Mouse (Mus musculus) midbrain, embryonic 15.5 days (tissue): ENCODE data around the gene Jtb. TPM values are rescaled to one million over a fixed set of nuclear protein-coding genes. Genes with fewer than 3 reads are reported as not detected.

Source experiments
- ATAC-seq: fragments of 200-750 bp; cut with Nextera tagmentation; replicated peaks from 2 replicates; pipeline ENCODE4 v1.8.0; 2017; ENCODE audit warnings: moderate TSS enrichment
- H3K27ac ChIP-seq: fragments of 300-500 bp; sonication (generic); 2 replicates; pipeline ENCODE4 v1.5.1; 2015; ENCODE audit warnings: mild to moderate bottlenecking, inconsistent platforms
- H3K27me3 ChIP-seq: fragments of 300-500 bp; sonication (generic); replicated peaks from 2 replicates; pipeline ENCODE4 v1.6.1; 2015; ENCODE audit warnings: inconsistent platforms
- H3K36me3 ChIP-seq: fragments of 300-500 bp; sonication (generic); replicated peaks from 2 replicates; pipeline ENCODE4 v1.6.1; 2015; ENCODE audit warnings: inconsistent platforms
- H3K4me1 ChIP-seq: fragments of 300-500 bp; sonication (generic); 2 replicates; pipeline ENCODE4 v1.6.1; 2015; ENCODE audit warnings: inconsistent platforms
- H3K4me2 ChIP-seq: fragments of 300-500 bp; sonication (generic); 2 replicates; pipeline ENCODE4 v1.6.1; 2015; ENCODE audit warnings: inconsistent platforms, mild to moderate bottlenecking, moderate library complexity
- H3K4me3 ChIP-seq: fragments of 300-500 bp; sonication (generic); 2 replicates; pipeline ENCODE4 v1.5.1; 2015; ENCODE audit warnings: mild to moderate bottlenecking, inconsistent platforms
- H3K9ac ChIP-seq: fragments of 300-500 bp; sonication (generic); 2 replicates; pipeline ENCODE4 v1.6.1; 2015; ENCODE audit warnings: mild to moderate bottlenecking, inconsistent platforms
- H3K9me3 ChIP-seq: fragments of 300-500 bp; sonication (generic); 2 replicates; pipeline ENCODE4 v1.6.1; 2016; ENCODE audit warnings: inconsistent platforms
- WGBS: fragments of 180-500 bp; shearing (Covaris S2); methylation state at CpG from one replicate; pipeline ENCODE4 v1.1.7; 2015; ENCODE audit warnings: mixed read lengths; 5-methylcytosine and 5-hydroxymethylcytosine counted together
- polyA plus RNA-seq: library from polyadenylated mRNA; unstranded; fragments of >200 nt; fragmentation: Nextera tagmentation; extraction: Ambion mirVana; gene quantifications from 2 replicates; pipeline ENCODE4 v1.2.1, GENCODE M21; 2015

Jtb gene
- polyA plus RNA-seq, 1 experiment from 2014 or later = 90.6 TPM

DNA sequence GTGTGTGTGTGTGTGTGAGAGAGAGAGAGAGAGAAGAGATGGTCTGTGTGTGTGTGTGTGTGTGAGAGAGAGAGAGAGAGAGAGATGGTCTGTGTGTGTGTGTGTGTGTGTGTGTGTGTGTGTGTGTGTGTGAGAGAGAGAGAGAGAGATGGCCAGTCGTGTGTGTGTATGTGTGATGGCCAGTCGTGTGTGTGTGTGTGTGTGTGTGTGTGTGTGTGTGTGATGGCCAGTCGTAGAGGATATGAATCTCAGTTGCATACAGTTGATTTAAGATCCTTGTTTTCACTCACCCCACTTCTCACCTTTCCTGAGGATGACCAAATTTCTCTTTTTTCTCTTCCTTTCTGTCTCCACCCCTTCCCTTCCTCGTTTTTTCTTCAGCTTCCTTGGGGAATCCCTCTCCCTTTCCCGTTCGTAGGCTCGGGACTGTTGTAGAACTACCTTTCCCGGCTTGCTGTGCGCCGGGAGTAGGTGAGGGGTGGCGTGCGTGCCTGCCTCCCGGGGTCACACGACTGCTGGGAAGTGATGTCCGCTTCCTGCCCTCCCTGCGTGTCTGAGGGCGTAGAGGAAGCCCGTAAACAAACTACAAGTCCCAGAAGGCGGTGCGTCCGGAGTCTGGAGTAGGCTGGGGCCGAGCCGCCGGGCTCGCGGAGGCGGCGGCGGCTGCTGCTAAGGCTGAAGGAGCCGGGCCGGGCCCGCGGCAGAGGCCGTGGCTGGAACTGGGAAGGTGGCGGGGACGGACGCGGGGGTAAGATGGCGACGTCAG is 22.4 kb downstream of the Jtb start, which contains the start of gene Crtc2:
Crtc2 (plus strand) TSS at position 511 of the 766 bp plus-strand sequence.
- Histone ChIP-seq H3K4me1 (peaks cover 27% of the 10 kb centered on the region), H3K4me2 (peak within 1 kb of the TSS; percentile 89), H3K27ac (peak within 1 kb of the TSS; percentile 80), H3K9me3 (no peaks in the 10 kb centered on the region), H3K9ac (peak within 1 kb of the TSS; percentile 96), H3K36me3 (peaks cover 18% of the 10 kb centered on the region), H3K4me3 (peak within 1 kb of the TSS; percentile 95), H3K27me3 (no peaks in the 10 kb centered on the region)
- peak; percentile 97 for ATAC-seq
- under 1% methylated on average over 40 of the region's 40 CpGs for WGBS

DNA sequence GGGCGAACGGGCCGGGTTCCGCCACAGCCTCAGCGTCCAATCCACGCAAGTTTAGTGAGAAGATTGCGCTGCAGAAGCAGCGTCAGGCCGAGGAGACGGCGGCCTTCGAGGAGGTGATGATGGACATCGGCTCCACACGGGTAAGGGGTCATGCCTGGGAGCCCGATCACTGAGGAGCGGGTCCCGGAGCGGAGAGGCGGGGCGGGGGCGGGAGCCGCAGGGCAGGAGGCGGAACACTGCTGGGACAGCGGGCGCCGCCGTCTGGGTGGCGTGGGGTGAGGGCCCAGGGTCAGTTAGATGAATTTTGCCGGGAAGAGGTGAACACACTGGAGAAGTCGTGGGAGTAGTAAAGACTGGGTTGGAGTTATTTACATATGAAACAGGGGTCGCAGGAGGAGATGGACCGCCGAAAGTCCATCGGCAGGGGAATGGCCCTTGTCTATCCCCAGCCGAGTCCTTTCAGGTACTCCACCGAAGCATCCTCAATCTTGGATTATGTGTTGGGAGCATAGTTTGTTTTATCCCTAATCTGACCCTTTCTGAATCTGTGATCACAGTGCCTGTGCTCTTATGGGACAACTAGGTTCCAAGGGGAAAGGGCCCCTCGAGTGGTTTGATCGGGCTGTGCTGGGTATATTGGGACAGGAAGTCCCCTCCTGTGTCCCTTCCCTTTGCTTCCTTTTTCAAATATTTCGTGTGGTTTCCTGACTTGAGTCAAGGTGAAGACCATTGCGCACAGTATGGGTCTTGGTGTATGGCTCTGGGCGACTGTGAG is 23.2 kb downstream of the Jtb start:
- H3K36me3 ChIP-seq = peaks cover 26% of the 10 kb centered on the region
- peak overlapping the region; percentile 96 for H3K9ac ChIP-seq
- peak overlapping the region; percentile 89 for H3K4me2 ChIP-seq
- WGBS = 1% methylated on average over 41 of the region's 41 CpGs
- peak; percentile 65 for ATAC-seq
- no peaks in the 10 kb centered on the region for H3K27me3 ChIP-seq
- H3K4me3 ChIP-seq = peak overlapping the region; percentile 95
- H3K27ac ChIP-seq = peak overlapping the region; percentile 80
- no peaks in the 10 kb centered on the region for H3K9me3 ChIP-seq
- peaks cover 21% of the 10 kb centered on the region for H3K4me1 ChIP-seq

DNA sequence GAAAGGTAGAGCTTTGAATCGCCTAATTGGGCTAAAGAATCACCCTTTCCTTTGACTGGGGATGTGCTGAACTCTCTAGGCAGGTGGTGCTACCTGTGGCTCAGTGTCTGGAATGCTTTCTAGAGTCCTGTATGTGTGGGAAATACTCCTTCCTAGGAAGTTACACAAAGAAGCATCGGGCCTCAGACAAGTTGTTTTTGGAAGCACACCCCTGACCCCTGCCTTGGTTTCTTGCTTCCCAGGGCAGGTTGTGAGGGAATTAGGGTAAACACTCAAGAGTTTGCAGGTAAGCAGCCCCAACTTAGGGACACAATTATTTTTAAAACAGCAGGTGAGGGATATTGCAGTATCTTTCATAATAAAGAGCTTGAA is 23.8 kb downstream of the Jtb start:
- ATAC-seq = no peak
- 23% methylated on average over 2 of the region's 2 CpGs for WGBS
- Histone ChIP-seq H3K27ac (no peak overlapping the region; the same call in 1 of the 2 replicates), H3K4me1 (peaks cover 20% of the 10 kb centered on the region), H3K4me2 (peak overlapping the region; percentile 89), H3K9ac (peak overlapping the region; percentile 96), H3K27me3 (no peaks in the 10 kb centered on the region), H3K36me3 (peaks cover 31% of the 10 kb centered on the region), H3K4me3 (peak overlapping the region; percentile 95), H3K9me3 (no peaks in the 10 kb centered on the region)

DNA sequence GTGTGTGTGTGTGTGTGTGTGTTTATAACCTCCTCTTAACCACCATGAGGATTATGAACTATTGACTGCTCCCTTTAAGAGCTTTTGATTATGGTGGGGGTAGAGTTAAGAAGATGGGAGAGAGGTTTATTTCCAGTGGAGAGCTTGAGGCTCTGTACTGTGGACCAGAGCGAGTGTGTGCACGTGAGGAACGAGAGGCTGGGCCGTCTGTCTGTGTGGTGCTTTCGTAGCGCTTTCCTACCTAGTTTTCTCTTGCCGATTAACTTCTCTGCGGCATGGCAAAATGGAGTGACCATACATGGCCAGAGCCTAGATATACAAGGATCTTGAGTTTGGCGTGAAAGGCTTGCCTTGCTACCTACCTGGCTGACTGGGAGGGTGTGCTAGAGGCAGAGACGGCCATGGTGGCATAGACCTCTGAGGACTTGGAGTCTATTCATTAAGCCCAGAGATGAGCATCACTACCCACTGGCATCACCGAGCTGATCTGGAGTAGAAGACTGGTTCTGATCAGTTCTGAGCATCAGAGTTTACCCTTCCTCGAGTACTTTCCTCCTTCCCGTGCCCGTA is 24.5 kb downstream of the Jtb start:
- no peak overlapping the region for H3K4me3 ChIP-seq
- H3K9me3 ChIP-seq = no peaks in the 10 kb centered on the region
- no peak for ATAC-seq
- no peak overlapping the region for H3K9ac ChIP-seq
- H3K36me3 ChIP-seq = peaks cover 38% of the 10 kb centered on the region
- H3K4me1 ChIP-seq = peaks cover 20% of the 10 kb centered on the region
- H3K27ac ChIP-seq = no peak overlapping the region
- H3K27me3 ChIP-seq = no peaks in the 10 kb centered on the region
- 94% methylated on average over 14 of the region's 14 CpGs for WGBS
- H3K4me2 ChIP-seq = no peak overlapping the region

DNA sequence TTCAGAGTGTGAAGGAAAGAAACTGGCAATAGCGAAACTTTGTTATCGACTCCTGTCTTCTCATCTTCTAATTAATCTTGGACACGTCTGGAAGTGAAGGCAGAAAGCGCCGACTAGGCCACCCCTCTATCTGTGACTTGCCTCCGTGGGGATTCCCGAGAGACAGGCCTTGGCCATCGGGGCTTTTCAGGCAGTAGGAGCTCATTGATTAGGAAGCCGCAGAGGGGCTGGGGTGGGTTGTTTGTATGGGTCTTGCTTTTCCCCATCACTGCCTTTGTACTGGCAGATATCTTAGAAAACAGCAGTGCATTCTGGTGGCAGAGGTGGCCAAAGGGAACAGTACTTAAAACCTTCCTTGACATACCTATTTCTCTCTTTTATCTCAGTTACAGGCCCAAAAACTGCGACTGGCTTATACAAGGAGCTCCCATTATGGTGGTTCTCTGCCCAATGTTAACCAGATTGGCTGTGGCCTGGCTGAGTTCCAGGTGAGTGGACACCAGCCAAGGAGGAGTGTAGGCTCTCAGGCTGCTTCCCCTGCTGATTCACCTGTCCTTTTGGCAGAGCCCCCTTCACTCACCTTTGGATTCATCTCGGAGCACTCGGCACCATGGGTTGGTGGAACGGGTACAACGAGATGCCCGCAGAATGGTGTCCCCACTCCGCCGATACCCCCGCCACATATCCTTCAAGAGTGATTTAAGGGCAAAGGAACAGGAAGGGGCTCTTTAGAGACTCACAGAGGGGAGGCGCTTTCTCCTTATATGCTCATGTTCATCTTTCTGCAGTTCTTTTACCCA is 25.5 kb downstream of the Jtb start:
- H3K27ac ChIP-seq = no peak overlapping the region
- H3K9me3 ChIP-seq = no peaks in the 10 kb centered on the region
- no peak overlapping the region for H3K4me3 ChIP-seq
- H3K36me3 ChIP-seq = peaks cover 45% of the 10 kb centered on the region
- ATAC-seq = no peak
- H3K27me3 ChIP-seq = no peaks in the 10 kb centered on the region
- H3K4me2 ChIP-seq = no peak overlapping the region
- 92% methylated on average over 19 of the region's 19 CpGs for WGBS
- H3K9ac ChIP-seq = no peak overlapping the region
- peaks cover 20% of the 10 kb centered on the region for H3K4me1 ChIP-seq

DNA sequence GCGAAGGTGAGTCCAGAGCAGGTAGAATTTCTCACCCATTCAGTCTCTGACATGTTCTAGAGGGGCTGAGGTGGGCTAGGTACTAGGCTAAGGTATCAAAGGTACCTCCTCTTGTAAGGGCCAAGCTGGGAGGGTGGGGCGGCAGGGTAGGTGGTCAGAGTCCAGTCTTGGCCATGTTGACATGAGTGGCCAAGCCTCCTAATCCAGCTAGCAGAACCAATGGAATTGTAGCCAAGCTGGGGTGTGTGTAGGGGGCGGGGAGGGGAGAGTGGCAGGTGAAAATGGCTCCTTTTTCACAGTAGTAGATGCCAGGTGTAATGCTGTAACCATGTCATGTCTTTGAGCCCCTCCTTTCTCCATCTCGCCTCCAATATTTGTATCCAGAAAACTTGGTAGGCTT is 27.1 kb downstream of the Jtb start:
- Histone ChIP-seq H3K9me3 (no peaks in the 10 kb centered on the region), H3K4me3 (no peak overlapping the region), H3K36me3 (peaks cover 60% of the 10 kb centered on the region), H3K9ac (no peak overlapping the region), H3K27me3 (no peaks in the 10 kb centered on the region), H3K4me2 (no peak overlapping the region), H3K27ac (no peak overlapping the region), H3K4me1 (peaks cover 20% of the 10 kb centered on the region)
- WGBS = 95% methylated on average over 4 of the region's 4 CpGs
- ATAC-seq = no peak

DNA sequence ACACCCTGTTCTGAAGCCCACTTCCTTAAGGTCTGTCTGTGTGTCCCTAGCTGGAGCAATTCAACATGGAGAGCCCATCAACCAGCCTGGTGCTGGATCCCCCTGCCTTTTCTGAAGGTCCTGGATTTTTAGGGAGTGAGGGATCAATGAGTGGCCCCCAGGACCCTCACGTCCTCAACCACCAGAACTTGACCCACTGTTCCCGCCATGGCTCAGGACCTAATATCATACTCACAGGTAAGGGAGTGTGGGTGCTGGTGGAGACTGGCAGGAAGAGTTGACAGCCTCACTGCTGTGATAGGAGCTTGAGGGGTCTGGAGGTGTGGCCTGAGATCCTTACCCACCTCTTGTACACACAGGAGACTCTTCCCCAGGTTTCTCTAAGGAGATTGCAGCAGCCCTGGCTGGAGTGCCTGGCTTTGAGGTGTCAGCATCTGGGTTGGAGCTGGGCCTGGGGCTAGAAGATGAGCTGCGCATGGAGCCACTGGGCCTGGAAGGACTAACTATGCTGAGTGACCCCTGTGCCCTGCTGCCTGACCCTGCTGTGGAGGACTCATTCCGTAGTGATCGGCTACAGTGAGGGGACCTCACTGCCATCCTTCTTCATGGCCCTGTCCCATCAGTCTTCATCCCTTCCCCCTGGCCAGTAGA is 31.8 kb downstream of the Jtb start:
- H3K27ac ChIP-seq = no peak overlapping the region
- H3K4me3 ChIP-seq = no peak overlapping the region
- peaks cover 51% of the 10 kb centered on the region for H3K36me3 ChIP-seq
- no peak overlapping the region for H3K9ac ChIP-seq
- no peaks in the 10 kb centered on the region for H3K9me3 ChIP-seq
- peaks cover 14% of the 10 kb centered on the region for H3K4me1 ChIP-seq
- ATAC-seq = no peak
- H3K27me3 ChIP-seq = no peaks in the 10 kb centered on the region
- no peak overlapping the region for H3K4me2 ChIP-seq
- 94% methylated on average over 5 of the region's 5 CpGs for WGBS

DNA sequence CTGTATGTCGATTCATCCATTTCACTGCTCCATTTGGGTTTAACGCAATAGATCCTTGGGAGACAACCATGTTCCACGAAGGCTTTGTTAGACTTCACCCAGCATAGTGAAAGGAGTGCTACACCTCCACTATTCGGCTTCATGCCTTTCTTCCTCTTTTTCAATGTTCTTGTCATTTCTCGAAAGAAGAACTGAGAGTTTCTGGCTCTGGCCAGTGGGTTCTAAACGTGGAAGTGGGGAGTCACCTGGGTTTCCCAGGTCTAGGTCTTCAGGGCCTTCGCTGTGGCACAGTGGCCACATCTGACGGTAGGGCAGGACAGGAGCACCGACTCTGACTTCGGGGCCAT is 33.3 kb downstream of the Jtb start:
- peaks cover 14% of the 10 kb centered on the region for H3K4me1 ChIP-seq
- ATAC-seq = no peak
- peaks cover 37% of the 10 kb centered on the region for H3K36me3 ChIP-seq
- 0 out of 2 replicates have a peak overlapping the region, but pooled peaks have one; percentile 85 for H3K9ac ChIP-seq
- 38% methylated on average over 10 of the region's 10 CpGs for WGBS
- peak overlapping the region; percentile 95 for H3K27ac ChIP-seq
- H3K27me3 ChIP-seq = no peaks in the 10 kb centered on the region
- H3K4me2 ChIP-seq = peak overlapping the region; percentile 78
- H3K9me3 ChIP-seq = no peaks in the 10 kb centered on the region
- H3K4me3 ChIP-seq = peak overlapping the region; percentile 82

DNA sequence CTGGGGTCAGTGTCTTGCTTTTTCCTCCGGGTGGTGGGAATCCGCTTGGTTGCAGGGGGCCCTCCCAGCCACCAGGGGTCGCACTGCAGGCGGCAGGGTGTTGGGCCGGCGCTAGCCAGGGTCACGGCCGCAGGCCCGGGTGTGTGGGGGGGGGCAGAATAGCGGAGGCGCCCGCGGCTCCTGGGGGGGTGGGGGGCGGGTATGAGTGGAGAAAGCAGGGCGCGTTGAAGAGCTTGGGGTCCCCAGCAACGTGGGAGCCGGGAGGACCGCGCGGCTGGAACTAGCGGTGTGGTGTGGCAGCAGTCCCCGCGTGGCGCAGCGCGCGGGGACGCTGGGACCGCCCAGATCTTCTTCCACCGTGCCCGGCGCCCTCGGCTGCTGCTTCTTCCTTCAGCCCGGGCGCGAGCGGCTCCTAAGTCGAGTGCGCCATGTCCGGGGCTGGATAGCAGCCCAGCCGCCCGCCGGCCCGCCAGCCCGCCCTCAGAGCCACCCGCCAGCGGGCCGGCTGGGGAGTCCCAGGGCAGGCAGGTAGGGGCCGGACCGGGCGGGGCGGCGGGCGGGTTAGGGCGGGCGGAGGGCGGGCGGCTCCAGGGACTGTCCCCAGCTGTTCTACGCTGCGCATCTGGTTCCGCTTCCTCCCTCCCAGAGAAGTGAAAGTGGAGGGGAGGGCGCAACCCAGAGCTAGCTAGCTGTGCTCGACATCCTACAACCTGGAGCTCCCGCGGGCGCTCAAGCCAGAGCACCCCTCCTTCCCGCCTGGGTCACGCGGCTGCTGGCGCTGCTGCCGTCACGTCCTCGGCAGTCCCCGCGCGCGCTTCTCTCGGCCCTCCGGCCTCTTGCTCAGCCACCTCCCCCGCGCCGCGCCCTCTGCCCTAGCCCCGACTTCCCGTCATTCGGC is 33.9 kb downstream of the Jtb start, which contains the start of gene Dennd4b:
Dennd4b (plus strand) TSS at position 152 of the 898 bp plus-strand sequence.
- under 1% methylated on average over 60 of the region's 87 CpGs for WGBS

DNA sequence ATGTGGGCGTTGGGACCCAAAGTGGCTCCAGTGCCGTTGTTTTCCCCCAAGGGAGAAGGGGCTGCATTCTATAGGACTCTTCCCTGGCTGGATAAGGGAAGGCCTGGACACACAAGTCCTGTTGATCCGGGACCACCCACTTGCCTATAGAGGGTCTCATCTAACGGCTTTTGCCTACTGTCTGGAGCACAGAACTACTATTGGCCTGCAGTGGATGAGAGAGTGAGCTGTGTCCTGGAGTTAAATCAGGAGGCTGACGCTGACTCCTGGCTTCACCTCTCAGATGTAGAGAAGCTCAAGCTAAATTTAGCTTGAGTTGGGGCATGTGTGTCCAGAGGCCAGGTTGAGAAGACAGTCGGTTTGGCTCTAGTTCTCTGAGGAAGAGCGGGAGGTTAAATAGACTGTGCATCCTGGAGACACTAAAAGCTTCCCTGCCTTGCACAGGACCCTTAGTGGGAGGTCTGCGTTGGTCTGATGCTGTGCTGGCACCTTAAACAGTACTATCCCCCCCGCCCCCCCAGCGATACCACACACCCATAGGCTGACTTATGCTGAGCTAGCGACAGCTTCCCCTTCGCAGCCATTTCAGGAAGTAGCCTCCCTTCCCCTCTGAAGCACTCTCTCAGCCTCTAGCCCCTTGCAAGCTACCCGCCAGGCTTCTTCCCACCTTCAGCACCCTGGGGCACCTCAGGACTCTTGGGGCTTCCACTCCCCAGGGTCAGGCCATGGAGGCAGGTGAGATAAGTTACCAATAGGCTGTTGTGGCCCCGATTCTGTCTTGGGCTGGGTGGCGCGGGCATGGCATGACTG is 34.7 kb downstream of the Jtb start:
- Histone ChIP-seq H3K4me3 (peak overlapping the region; percentile 82), H3K36me3 (peaks cover 27% of the 10 kb centered on the region), H3K27me3 (no peaks in the 10 kb centered on the region), H3K27ac (peak overlapping the region; percentile 95), H3K4me1 (peaks cover 14% of the 10 kb centered on the region), H3K9me3 (no peaks in the 10 kb centered on the region), H3K4me2 (peak overlapping the region; percentile 78), H3K9ac (peak overlapping the region; percentile 85)
- WGBS = 27% methylated on average over 16 of the region's 16 CpGs
- ATAC-seq = peak; percentile 63

More for the DNA sequence above, 33.9 kb downstream of the Jtb start, which contains the start of gene Dennd4b:
- peak within 1 kb of the TSS; percentile 95 for H3K27ac ChIP-seq
- H3K4me1 ChIP-seq = peaks cover 14% of the 10 kb centered on the region
- H3K9me3 ChIP-seq = no peaks in the 10 kb centered on the region
- H3K9ac ChIP-seq = peak within 1 kb of the TSS; percentile 85
- ATAC-seq = peak; percentile 89
- H3K27me3 ChIP-seq = no peaks in the 10 kb centered on the region
- H3K4me2 ChIP-seq = peak within 1 kb of the TSS; percentile 78
- peaks cover 32% of the 10 kb centered on the region for H3K36me3 ChIP-seq
- peak within 1 kb of the TSS; percentile 82 for H3K4me3 ChIP-seq
